Mouse (Mus musculus): ENCODE measurements around the gene Stx2. TPM values are rescaled to one million over a fixed set of nuclear protein-coding genes. Genes with fewer than 3 reads are reported as not detected.
"Not testable (repeated sequence)": the region's sequence is repeated elsewhere in the genome, so short reads cannot be mapped to it uniquely, and the experiment has no call there.

Gene Stx2
- total and polyA plus RNA-seq, 3 experiments, result 15.3 to 83.8 (median 44.1) TPM

- Histone ChIP-seq H3K36me3 (replicated peaks) (no peaks in the 10 kb centered on the region), H3K27me3 (ENCODE audit: insufficient read depth, low read length) (no peaks in the 10 kb centered on the region), H3K4me1 (ENCODE audit: insufficient read depth, low read depth, low read length) (no peaks in the 10 kb centered on the region), H3K9me3 (replicated peaks) (peaks cover 5% of the 10 kb centered on the region; the same call in 1 of the 2 replicates), H3K4me3 (ENCODE audit: low read depth, low read length) (no peak overlapping the region)
- ATAC-seq (ENCODE audit: extremely low read depth, insufficient number of reproducible peaks, low FRiP score, poor library complexity, severe bottlenecking), result no peak
- TF ChIP-seq GATA2 (IDR thresholded peaks at IDR 0.05; ENCODE audit: borderline replicate concordance, low read depth, low read length) (no peak), CTCF (IDR thresholded peaks at IDR 0.05; ENCODE audit: low read depth, low read length) (no peak), TAL1 (conservative IDR thresholded peaks at IDR 0.05; ENCODE audit: low read depth, low read length) (no peak), POLR2AphosphoS5 (IDR thresholded peaks at IDR 0.05; ENCODE audit: insufficient replicate concordance, low read depth, low read length) (no peak), GATA1 (IDR thresholded peaks at IDR 0.05; ENCODE audit: borderline replicate concordance, low read length) (no peak)
- peak; percentile 55 for DNase-seq (ENCODE audit: low spot score)
Measured at GRCm38 (mm10) chr5:128971298-128971697, 37.1 kb downstream of the Stx2 start.

- TF ChIP-seq GATA2 (IDR thresholded peaks at IDR 0.05; ENCODE audit: borderline replicate concordance, low read depth, low read length) (no peak), POLR2AphosphoS5 (IDR thresholded peaks at IDR 0.05; ENCODE audit: insufficient replicate concordance, low read depth, low read length) (no peak), CTCF (IDR thresholded peaks at IDR 0.05; ENCODE audit: low read depth, low read length) (no peak), GATA1 (IDR thresholded peaks at IDR 0.05; ENCODE audit: borderline replicate concordance, low read length) (no peak), TAL1 (conservative IDR thresholded peaks at IDR 0.05; ENCODE audit: low read depth, low read length) (no peak)
- no peak for ATAC-seq (ENCODE audit: extremely low read depth, insufficient number of reproducible peaks, low FRiP score, poor library complexity, severe bottlenecking)
- Histone ChIP-seq H3K9me3 (replicated peaks) (peaks cover 5% of the 10 kb centered on the region; the same call in 1 of the 2 replicates), H3K4me1 (ENCODE audit: insufficient read depth, low read depth, low read length) (no peaks in the 10 kb centered on the region), H3K4me3 (ENCODE audit: low read depth, low read length) (no peak overlapping the region), H3K36me3 (replicated peaks) (no peaks in the 10 kb centered on the region), H3K27me3 (ENCODE audit: insufficient read depth, low read length) (no peaks in the 10 kb centered on the region)
- DNase-seq (ENCODE audit: low spot score), result no peak
Measured at GRCm38 (mm10) chr5:128970878-128971277, 37.5 kb downstream of the Stx2 start.

GRCm38 (mm10) chr5:128964353-128964752 lies 44.0 kb downstream of the Stx2 start:
- no peak overlapping the region for H3K4me3 ChIP-seq (ENCODE audit: low read depth, low read length)
- ATAC-seq (ENCODE audit: extremely low read depth, insufficient number of reproducible peaks, low FRiP score, poor library complexity, severe bottlenecking) (no peak), DNase-seq (ENCODE audit: low spot score) (no peak)
- no peak for TF ChIP-seq GATA2 (IDR thresholded peaks at IDR 0.05; ENCODE audit: borderline replicate concordance, low read depth, low read length)
- no peak for TF ChIP-seq GATA1 (IDR thresholded peaks at IDR 0.05; ENCODE audit: borderline replicate concordance, low read length)
- TF ChIP-seq CTCF (IDR thresholded peaks at IDR 0.05; ENCODE audit: low read depth, low read length), result no peak
- TF ChIP-seq POLR2AphosphoS5 (IDR thresholded peaks at IDR 0.05; ENCODE audit: insufficient replicate concordance, low read depth, low read length), result no peak
- H3K36me3 ChIP-seq (replicated peaks), result no peaks in the 10 kb centered on the region
- peaks cover 32% of the 10 kb centered on the region for H3K9me3 ChIP-seq (replicated peaks)
- no peaks in the 10 kb centered on the region for H3K4me1 ChIP-seq (ENCODE audit: insufficient read depth, low read depth, low read length)
- H3K27me3 ChIP-seq (ENCODE audit: insufficient read depth, low read length), result no peaks in the 10 kb centered on the region

GRCm38 (mm10) chr5:128958916-128959315 lies 49.5 kb downstream of the Stx2 start:
- Histone ChIP-seq H3K9me3 (replicated peaks) (peaks cover 37% of the 10 kb centered on the region), H3K4me1 (ENCODE audit: insufficient read depth, low read depth, low read length) (no peaks in the 10 kb centered on the region), H3K27me3 (ENCODE audit: insufficient read depth, low read length) (no peaks in the 10 kb centered on the region), H3K36me3 (replicated peaks) (no peaks in the 10 kb centered on the region), H3K4me3 (ENCODE audit: low read depth, low read length) (no peak overlapping the region)
- ATAC-seq (ENCODE audit: extremely low read depth, insufficient number of reproducible peaks, low FRiP score, poor library complexity, severe bottlenecking) (no peak), DNase-seq (ENCODE audit: low spot score) (no peak)
- TF ChIP-seq GATA2 (IDR thresholded peaks at IDR 0.05; ENCODE audit: borderline replicate concordance, low read depth, low read length) (no peak), TAL1 (conservative IDR thresholded peaks at IDR 0.05; ENCODE audit: low read depth, low read length) (no peak), CTCF (IDR thresholded peaks at IDR 0.05; ENCODE audit: low read depth, low read length) (no peak), GATA1 (IDR thresholded peaks at IDR 0.05; ENCODE audit: borderline replicate concordance, low read length) (no peak)

GRCm38 (mm10) chr5:128954371-128954770 lies 54.0 kb downstream of the Stx2 start:
- H3K4me1 ChIP-seq (ENCODE audit: insufficient read depth, low read depth, low read length); H3K4me3 ChIP-seq (ENCODE audit: low read depth, low read length); H3K27me3 ChIP-seq (ENCODE audit: insufficient read depth, low read length); DNase-seq (ENCODE audit: low spot score); ATAC-seq (ENCODE audit: extremely low read depth, insufficient number of reproducible peaks, low FRiP score, poor library complexity, severe bottlenecking); H3K36me3 ChIP-seq (replicated peaks): not testable (repeated sequence)
- H3K9me3 ChIP-seq (replicated peaks), result peaks cover 59% of the 10 kb centered on the region

GRCm38 (mm10) chr5:128953278-128954070 lies 54.9 kb downstream of the Stx2 start, which contains the start of gene Rimbp2:
Gene Rimbp2 (minus strand): TSS chr5:128953486.
- Histone ChIP-seq H3K9me3 (replicated peaks) (peaks cover 68% of the 10 kb centered on the region), H3K4me3 (ENCODE audit: low read depth, low read length) (peak within 1 kb of the TSS; percentile 8; the same call in 1 of the 2 replicates), H3K27me3 (ENCODE audit: insufficient read depth, low read length) (no peaks in the 10 kb centered on the region), H3K36me3 (replicated peaks) (no peaks in the 10 kb centered on the region), H3K4me1 (ENCODE audit: insufficient read depth, low read depth, low read length) (no peaks in the 10 kb centered on the region)
- no peak for ATAC-seq (ENCODE audit: extremely low read depth, insufficient number of reproducible peaks, low FRiP score, poor library complexity, severe bottlenecking)
- no peak for DNase-seq (ENCODE audit: low spot score)
- TF ChIP-seq CTCF (IDR thresholded peaks at IDR 0.05; ENCODE audit: low read depth, low read length) (no peak), GATA1 (IDR thresholded peaks at IDR 0.05; ENCODE audit: borderline replicate concordance, low read length) (no peak), POLR2AphosphoS5 (IDR thresholded peaks at IDR 0.05; ENCODE audit: insufficient replicate concordance, low read depth, low read length) (no peak), GATA2 (IDR thresholded peaks at IDR 0.05; ENCODE audit: borderline replicate concordance, low read depth, low read length) (no peak), TAL1 (conservative IDR thresholded peaks at IDR 0.05; ENCODE audit: low read depth, low read length) (no peak)
